8 mouse cellular contexts compared by ENCODE assay signal in genomic region chr8:13199385-13200061, GRCm38 (mm10). TPM values are rescaled to one million over a fixed set of nuclear protein-coding genes. Genes with fewer than 3 reads are reported as not detected.
DNase-seq lines count a peak whose midpoint lies in the region; ATAC-seq and TF ChIP-seq lines count a peak whose summit lies in the region.

No protein-coding gene starts in this region.

- WGBS in forebrain, embryonic 10.5 days: 23% methylated on average over 14 of the region's 14 CpGs
- 24% methylated on average over 14 of the region's 14 CpGs for WGBS in neural tube, embryonic 14.5 days

- H3K9ac ChIP-seq in neural tube, embryonic 14.5 days (replicated peaks; ENCODE audit: low read depth, low read length): peak overlapping the region; percentile 56

- peak overlapping the region; percentile 86 for H3K4me2 ChIP-seq in neural tube, embryonic 14.5 days (ENCODE audit: low read depth, low read length)

- H3K4me1 ChIP-seq in forebrain, embryonic 10.5 days: peaks cover 29% of the 10 kb centered on the region
- no peaks in the 10 kb centered on the region for H3K4me1 ChIP-seq in neural tube, embryonic 14.5 days (ENCODE audit: control insufficient read depth, insufficient read depth, low read length)

- DNase-seq in left cerebral cortex, adult 2 months (ENCODE audit: extremely low spot score in 1 of 2, low spot score in 2 of 2): no peak
- DNase-seq in left cerebral cortex, postnatal 14 days (ENCODE audit: low spot score in 2 of 2): no peak
- DNase-seq in forebrain, embryonic 10.5 days (ENCODE audit: extremely low spot score, low spot score): no peak
- peak; percentile 53 to 75 for DNase-seq in kidney, postnatal 25 days
- DNase-seq in layer of hippocampus, postnatal 14 days (ENCODE audit: low spot score in 2 of 2): no peak
- no peak for DNase-seq in layer of hippocampus, postnatal 36 days
- no peak for DNase-seq in gastrocnemius, adult 18-20 months (ENCODE audit: low spot score)

- intact Hi-C loops in left cerebral cortex, adult 2 months (cut with DNase I): no loop called here
- intact Hi-C loops in left cerebral cortex, postnatal 14 days (cut with DNase I): no loop called here

- ATAC-seq in neural tube, embryonic 14.5 days (ENCODE audit: low read depth): no peak

- H3K36me3 ChIP-seq in forebrain, embryonic 10.5 days (replicated peaks): no peaks in the 10 kb centered on the region
- no peaks in the 10 kb centered on the region for H3K36me3 ChIP-seq in neural tube, embryonic 14.5 days (ENCODE audit: control insufficient read depth, insufficient read depth, low read length)

- H3K4me3 ChIP-seq in left cerebral cortex, adult 2 months: peak overlapping the region; percentile 59
- H3K4me3 ChIP-seq in forebrain, embryonic 10.5 days: peak overlapping the region; percentile 86
- peak overlapping the region; percentile 74 for H3K4me3 ChIP-seq in neural tube, embryonic 14.5 days (ENCODE audit: low read depth, low read length)

- no peak overlapping the region for H3K27ac ChIP-seq in left cerebral cortex, adult 2 months
- H3K27ac ChIP-seq in forebrain, embryonic 10.5 days: peak overlapping the region; percentile 83
- H3K27ac ChIP-seq in neural tube, embryonic 14.5 days (ENCODE audit: low read depth, low read length): no peak overlapping the region

- no peak for TF ChIP-seq CTCF in left cerebral cortex, adult 2 months (IDR thresholded peaks at IDR 0.05)

- H3K27me3 ChIP-seq in forebrain, embryonic 10.5 days (ENCODE audit: poor library complexity, severe bottlenecking): peaks cover 59% of the 10 kb centered on the region
- H3K27me3 ChIP-seq in neural tube, embryonic 14.5 days (ENCODE audit: control insufficient read depth, insufficient read depth, low read length): peaks cover 17% of the 10 kb centered on the region; the same call in 1 of the 2 replicates

- no peaks in the 10 kb centered on the region for H3K9me3 ChIP-seq in forebrain, embryonic 10.5 days
- no peaks in the 10 kb centered on the region for H3K9me3 ChIP-seq in neural tube, embryonic 14.5 days (ENCODE audit: control insufficient read depth, low read length)

RNA-seq across cellular contexts. Expression of gene Grtp1, which starts 0.9 kb away (rescaled TPM):
- 1 to 10 TPM; 3.1 to 5.0 TPM for total RNA-seq in left cerebral cortex, adult 2 months (2021)
- 1 to 10 TPM; 4.8 to 6.6 TPM for total RNA-seq in left cerebral cortex, postnatal 14 days (2021)
- polyA plus RNA-seq in forebrain, embryonic 10.5 days (2016; fragmentation: Nextera tagmentation; extraction: Ambion mirVana): 19.5 and 21.5 TPM in 2 replicates
- 14.9 and 17.3 TPM in 2 replicates for polyA plus RNA-seq in neural tube, embryonic 14.5 days (2014; fragmentation: Nextera tagmentation; extraction: Ambion mirVana)
- total RNA-seq in layer of hippocampus, postnatal 14 days (2021): 1 to 10 TPM; 6.2 to 8.4 TPM
- 1 to 10 TPM; 3.2 to 3.4 TPM for total RNA-seq in layer of hippocampus, postnatal 36 days (2021)
- 10 to 100 TPM; 11.5 to 15.0 TPM for total RNA-seq in gastrocnemius, adult 18-20 months (2021)

RNA-seq across cellular contexts. Expression of gene Lamp1, which starts 40.6 kb away (rescaled TPM):
- 100 to 1,000 TPM; 251 to 255 TPM for total RNA-seq in left cerebral cortex, adult 2 months (2021)
- 100 to 1,000 TPM; 307 to 320 TPM for total RNA-seq in left cerebral cortex, postnatal 14 days (2021)
- polyA plus RNA-seq in forebrain, embryonic 10.5 days (2016; fragmentation: Nextera tagmentation; extraction: Ambion mirVana): 182 and 190 TPM in 2 replicates
- polyA plus RNA-seq in neural tube, embryonic 14.5 days (2014; fragmentation: Nextera tagmentation; extraction: Ambion mirVana): 288 and 319 TPM in 2 replicates
- total RNA-seq in layer of hippocampus, postnatal 14 days (2021): 100 to 1,000 TPM; 318 to 321 TPM
- total RNA-seq in layer of hippocampus, postnatal 36 days (2021): 100 to 1,000 TPM; 267 to 270 TPM
- 100 to 1,000 TPM; 401 to 443 TPM for total RNA-seq in gastrocnemius, adult 18-20 months (2021)

RNA-seq across cellular contexts. Expression of gene Adprhl1, which starts 54.4 kb away (rescaled TPM):
- total RNA-seq in left cerebral cortex, adult 2 months (2021): 1 to 10 TPM; 1.4 to 1.7 TPM
- total RNA-seq in left cerebral cortex, postnatal 14 days (2021): 1 to 10 TPM; 1.3 to 2.8 TPM
- polyA plus RNA-seq in forebrain, embryonic 10.5 days (2016; fragmentation: Nextera tagmentation; extraction: Ambion mirVana): 0.16 TPM in 1 of 2 replicates, not detected in the other
- 0.64 and 1.0 TPM in 2 replicates for polyA plus RNA-seq in neural tube, embryonic 14.5 days (2014; fragmentation: Nextera tagmentation; extraction: Ambion mirVana)
- 1 to 10 TPM; 1.5 to 1.6 TPM for total RNA-seq in layer of hippocampus, postnatal 14 days (2021)
- 1 to 10 TPM in 1 of 2 experiments, under 1 TPM in 1; 0.27 to 1.3 TPM for total RNA-seq in layer of hippocampus, postnatal 36 days (2021)
- total RNA-seq in gastrocnemius, adult 18-20 months (2021): 10 to 100 TPM; 59.2 to 95.8 TPM

Comparison
In these comparisons a context has a peak if more than half of its experiments do, and no peak if none do; other contexts are left out.
1. DNase-seq: peak in kidney, postnatal 25 days (2 of 2); none in left cerebral cortex, adult 2 months (0 of 2), left cerebral cortex, postnatal 14 days (0 of 2), forebrain, embryonic 10.5 days (single experiment), layer of hippocampus, postnatal 14 days (0 of 2), layer of hippocampus, postnatal 36 days (0 of 2) and gastrocnemius, adult 18-20 months (single experiment).
2. RNA of gene Adprhl1, which starts 54.4 kb away (total RNA-seq): 59.2 to 95.8 TPM in gastrocnemius, adult 18-20 months; 1.3 to 2.8 TPM in left cerebral cortex, postnatal 14 days, 1.4 to 1.7 TPM in left cerebral cortex, adult 2 months, 1.5 to 1.6 TPM in layer of hippocampus, postnatal 14 days and 0.27 to 1.3 TPM in layer of hippocampus, postnatal 36 days; every median in the first group is over 10 times any median in the second.
3. Peak in every context shown above with its lines, with median percentiles within 50 percentile points of each other: H3K4me3 ChIP-seq.